Mouse (Mus musculus): ENCODE results near the gene Sema6d.
A peak's percentile ranks its signal among the peaks of the same experiment; 100 is the strongest.

Gene Sema6d

GRCm38 (mm10) chr2:124576053-124576452 is 486.3 kb downstream of the Sema6d start:
- no peak for DNase-seq

- no peak for DNase-seq
Observed at GRCm38 (mm10) chr2:124583561-124583960, 493.8 kb downstream of the Sema6d start.

GRCm38 (mm10) chr2:124592750-124593149 is 503.0 kb downstream of the Sema6d start:
- no peak for DNase-seq

GRCm38 (mm10) chr2:124599014-124599413 is 509.2 kb downstream of the Sema6d start:
- DNase-seq: no peak

DNA sequence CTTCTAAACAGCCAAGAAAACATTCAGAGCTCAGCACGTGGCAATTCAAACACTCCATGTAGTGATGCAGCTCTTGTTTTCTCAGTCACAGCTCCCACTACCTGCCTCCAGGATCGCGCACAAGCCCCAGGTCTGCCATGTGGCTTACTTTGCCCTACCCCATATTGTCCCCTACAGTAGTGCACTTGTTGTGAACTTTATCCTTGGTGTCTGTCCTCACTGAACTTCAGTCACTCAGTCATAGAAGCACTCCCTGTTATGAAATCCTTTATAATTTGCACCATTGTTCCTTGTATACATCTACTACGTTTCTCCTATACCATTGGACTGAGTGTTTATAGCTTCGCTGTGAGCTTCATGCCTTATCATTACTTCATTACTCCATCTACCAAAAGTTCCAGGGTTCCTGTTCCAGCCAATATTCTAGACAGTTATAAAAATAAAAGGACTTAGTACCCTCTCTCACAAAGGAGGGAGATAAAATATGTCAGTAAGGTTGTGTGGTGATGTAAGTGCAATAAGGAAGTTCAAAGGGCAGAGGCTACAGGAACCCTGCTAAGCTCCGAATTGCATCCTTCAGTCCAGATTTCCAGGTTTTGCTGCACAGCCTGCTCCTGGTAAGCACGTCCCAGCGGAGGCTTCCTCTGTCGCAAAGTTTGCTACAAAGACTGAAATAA is 512.1 kb downstream of the Sema6d start:
- DNase-seq: no peak

DNA sequence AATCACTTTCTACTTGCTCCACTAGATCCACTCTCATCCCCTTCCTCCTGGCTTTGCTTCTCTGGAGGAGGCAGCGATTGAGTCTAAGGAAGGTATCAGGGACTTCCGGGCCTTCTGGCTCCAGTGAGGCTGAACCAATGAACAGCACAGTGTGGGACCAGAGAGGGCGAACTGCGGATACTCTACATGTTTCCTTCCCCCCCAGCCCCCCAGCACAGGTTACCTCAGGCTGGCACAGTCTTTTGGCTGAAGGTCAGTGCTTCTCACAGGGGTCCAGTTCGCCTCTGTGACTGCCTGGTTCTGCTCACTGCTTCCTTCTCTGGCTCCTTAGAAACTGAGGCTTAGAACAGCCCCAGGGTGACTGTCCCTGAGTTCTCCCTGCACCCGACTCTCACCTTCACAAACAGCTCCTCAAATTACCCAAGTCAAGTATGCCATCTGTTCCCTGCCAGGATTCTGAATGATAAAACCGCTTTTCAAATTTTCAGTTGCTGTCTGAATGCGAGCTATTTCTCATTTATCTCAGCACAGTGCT is 512.7 kb downstream of the Sema6d start:
- DNase-seq: no peak

GRCm38 (mm10) chr2:124605341-124605740 is 515.6 kb downstream of the Sema6d start:
- no peak for DNase-seq

- DNase-seq: no peak
Observed at GRCm38 (mm10) chr2:124607986-124608385, 518.2 kb downstream of the Sema6d start.

DNA sequence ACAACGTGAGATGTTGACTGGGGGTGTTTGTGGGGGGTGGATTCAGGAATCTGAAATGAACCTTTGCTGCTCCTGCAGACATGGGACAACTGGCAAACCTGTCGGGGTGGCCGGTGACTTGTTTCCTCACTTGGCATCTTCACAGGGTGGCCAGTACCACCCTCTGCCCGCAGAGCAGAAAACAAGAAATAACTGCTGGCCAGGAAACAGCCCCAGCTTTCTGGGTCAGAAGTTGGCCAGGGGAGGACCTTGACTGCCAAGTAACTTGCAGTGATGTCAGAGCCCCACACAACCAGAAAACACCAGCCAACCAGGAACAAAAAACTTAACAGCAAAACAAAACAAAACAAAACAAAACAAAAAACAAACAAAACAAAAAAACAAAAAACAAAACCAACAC is 518.8 kb downstream of the Sema6d start:
- peak; percentile 37 to 51 for DNase-seq

DNA sequence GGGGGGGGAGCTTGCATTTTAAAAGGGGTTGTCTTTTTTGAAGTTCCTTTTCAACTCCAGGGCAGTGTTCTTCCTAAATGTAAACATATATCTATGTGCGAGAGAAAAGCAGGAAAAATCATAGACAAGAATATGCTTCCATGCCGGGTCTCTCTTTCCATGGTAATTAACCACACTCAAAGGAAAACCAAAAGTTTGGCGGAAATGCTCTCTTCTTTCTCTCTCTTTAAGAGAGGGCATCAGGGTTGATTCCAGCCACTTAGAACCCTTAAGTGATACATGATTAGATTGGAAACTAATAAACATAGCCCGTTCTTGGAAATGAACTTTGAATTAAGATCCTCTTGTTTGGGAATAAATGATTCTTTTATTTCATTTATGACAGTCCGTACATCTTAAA is 519.2 kb downstream of the Sema6d start:
- no peak for DNase-seq

DNA sequence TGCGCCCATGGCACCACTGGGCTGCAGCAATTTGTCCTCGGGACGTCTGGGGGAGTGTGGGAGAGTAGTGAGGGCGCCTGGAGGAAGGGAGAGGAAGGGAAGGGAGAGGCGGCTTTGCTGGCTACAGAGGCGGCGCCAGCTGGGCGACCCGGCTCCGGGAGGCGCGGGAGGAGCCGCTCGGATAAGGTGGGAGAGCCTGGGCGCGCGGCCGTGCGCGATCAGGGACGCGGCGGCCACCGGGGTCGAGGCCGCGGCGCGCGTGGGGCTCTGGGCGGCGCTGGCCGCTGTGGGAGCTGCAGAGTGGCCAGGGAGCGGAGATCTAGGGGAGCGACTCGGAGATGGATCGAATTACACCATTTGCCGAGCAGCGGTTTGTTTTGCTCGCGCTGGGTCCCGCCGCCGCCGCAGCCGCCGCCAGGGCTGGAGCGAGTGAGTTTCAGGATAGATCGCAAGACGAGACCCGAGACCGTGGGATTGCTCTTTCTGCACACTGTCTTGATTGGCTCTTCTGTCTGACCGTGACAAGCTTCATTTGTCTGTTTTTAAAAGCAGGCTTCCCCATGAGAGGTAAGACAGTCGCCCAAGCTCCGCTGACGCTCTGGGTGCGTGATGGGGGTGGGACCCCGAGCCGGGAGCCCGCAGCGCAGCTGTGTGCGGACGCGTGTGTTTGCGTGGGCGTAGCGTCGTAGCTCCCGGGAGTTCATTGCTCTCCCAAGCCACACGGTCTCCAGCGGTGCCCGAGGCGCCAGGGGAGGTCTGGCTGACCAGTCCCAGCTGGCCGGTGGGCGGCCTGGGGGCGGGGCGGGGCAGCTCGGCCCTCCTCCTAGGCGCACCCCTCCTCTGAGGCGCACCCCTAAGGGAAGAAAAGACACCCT is 520.2 kb downstream of the Sema6d start:
- peak; percentile 91 to 96 for DNase-seq

DNA sequence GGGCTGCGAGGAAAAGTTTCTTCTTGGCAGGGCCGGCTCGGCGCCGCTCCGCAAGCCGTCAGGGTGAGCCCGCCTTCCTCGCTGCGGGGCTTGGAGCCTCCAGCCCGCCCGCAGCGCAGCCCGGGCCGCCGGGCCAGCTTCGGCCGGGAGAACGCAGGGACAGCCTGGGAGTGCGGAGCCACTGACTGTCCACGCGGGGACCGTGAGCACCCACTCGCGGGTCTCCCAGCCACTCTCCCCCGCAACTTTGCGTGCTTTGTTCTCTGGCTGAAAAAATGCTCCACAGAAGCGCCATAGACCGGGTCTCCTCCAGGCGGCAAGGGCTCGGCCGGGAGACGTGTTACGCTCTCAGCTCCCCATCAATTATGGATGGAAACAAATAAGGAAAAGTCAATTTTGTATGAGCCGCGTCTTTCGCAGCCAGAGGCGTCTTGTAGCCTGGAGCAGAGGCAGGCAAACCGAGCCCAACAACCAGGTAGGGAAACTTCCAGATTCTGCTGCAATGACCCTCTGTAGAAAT is 520.9 kb downstream of the Sema6d start:
- DNase-seq: no peak

GRCm38 (mm10) chr2:124611226-124611625 is 521.5 kb downstream of the Sema6d start:
- no peak for DNase-seq

DNA sequence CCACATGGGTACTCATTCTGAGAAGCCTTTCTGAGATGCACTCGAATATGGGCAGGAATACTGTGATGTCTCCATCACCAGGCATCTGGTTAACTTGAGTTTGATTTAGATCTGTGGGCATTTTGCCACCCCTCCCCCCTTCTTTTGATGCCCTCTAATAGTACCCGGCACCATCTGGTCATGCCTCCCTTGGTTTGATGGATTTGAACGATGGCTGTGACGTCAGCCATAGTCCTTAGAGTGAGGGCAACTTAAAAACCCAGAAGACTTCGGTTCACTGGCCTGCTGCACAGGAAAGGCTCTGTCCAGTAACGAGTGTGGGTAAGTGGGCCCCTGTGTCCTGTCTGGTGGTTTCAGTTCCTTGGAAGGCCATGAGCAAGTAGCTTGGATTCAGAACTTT is 522.5 kb downstream of the Sema6d start:
- no peak for DNase-seq

GRCm38 (mm10) chr2:124612727-124613510 is 523.1 kb downstream of the Sema6d start:
- no peak for DNase-seq

DNA sequence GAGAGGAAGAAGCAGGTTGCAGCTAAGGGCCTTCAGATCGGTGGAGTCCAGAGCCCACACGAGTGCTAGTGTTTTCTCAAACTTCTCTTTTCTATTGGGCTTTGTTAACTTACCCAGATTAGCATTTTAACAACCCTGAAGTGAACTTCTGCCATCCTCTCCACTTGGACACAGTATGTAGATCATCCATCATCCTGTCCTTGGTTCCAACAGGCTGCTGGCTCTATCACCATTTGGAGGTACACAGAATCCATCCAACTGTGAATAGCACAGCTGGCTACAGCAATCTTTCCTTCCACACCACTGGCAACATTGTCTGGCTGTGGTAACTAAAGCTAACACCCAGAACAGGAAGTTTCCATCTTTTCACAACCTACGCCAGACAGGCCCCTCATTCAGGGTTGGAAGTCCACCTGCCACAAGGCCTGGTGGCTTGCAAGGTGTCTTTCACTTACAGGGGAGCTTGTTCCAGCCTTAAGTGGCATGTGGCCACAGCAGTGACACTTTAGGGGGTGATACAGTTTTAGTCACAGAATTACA is 524.0 kb downstream of the Sema6d start:
- no peak for DNase-seq

GRCm38 (mm10) chr2:124616746-124617145 is 527.0 kb downstream of the Sema6d start:
- peak; percentile 33 to 50 for DNase-seq

DNA sequence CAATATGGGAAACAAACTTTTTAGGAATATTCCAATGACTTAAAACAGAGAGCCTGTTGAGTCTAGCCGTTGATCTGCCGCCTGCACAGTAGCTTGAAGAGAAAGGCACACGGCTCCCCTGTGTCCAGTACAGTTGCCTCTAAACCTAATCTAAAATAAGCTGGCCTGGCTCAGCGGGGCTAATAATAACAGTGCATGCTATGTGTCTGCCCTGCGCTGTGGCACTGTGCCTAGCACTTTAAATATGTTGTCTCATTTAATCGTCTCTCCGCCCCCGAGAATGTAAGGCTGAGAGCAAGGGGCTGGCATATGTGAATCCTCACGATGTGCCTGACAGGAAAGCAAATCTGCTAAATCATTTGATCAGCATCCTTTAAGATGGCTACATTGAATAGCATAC is 527.7 kb downstream of the Sema6d start:
- no peak for DNase-seq

- DNase-seq: no peak
Observed at GRCm38 (mm10) chr2:124618091-124618490, 528.3 kb downstream of the Sema6d start.

DNA sequence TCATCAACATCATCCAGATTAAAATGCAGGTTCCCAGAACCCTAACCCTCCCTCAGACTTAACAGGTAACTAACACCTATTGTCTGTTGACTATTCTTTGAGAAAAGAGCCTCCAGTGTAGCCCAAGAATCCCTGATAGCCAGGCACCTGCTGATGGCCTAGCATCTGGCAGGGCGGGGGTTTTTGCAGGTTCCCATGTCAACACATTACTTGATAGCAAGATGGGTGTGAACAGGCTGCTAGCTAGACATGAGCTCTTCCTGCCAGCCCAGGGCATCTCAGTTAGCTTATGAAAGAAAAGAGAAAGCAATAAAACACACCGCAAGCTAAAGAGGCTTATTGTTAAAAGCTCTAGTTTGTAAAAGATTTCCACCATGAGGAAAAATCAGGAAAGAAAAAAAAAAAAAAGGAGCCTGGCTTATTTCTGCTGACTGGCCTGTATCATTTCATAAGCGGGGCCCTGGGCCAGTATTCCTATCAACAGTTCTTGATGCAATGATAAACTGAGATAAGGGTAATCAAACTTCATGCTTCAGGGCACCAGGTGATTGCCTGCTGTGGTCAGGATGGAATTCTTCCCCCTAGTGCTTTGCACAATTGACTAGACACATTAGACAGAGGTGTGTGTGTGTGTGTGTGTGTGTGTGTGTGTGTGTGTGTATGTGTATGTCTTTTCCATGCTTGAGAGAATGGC is 528.9 kb downstream of the Sema6d start:
- no peak for DNase-seq

GRCm38 (mm10) chr2:124620470-124620869 is 530.7 kb downstream of the Sema6d start:
- no peak for DNase-seq
